Mouse (Mus musculus) hindbrain, embryonic 12.5 days (tissue): ENCODE results near the gene Mars2. TPM values are rescaled to one million over a fixed set of nuclear protein-coding genes. Genes with fewer than 3 reads are reported as not detected.

Experiments used
- ATAC-seq: fragments of 200-750 bp; cut with Nextera tagmentation; 2 replicates; pipeline ENCODE4 v1.8.0; 2017; ENCODE audit warnings: moderate TSS enrichment; ENCODE audit not compliant: low FRiP score
- H3K27ac ChIP-seq: fragments of 300-500 bp; sonication (generic); 2 replicates; pipeline ENCODE4 v1.5.1; 2016; ENCODE audit warnings: mild to moderate bottlenecking
- H3K27me3 ChIP-seq: fragments of 300-500 bp; sonication (generic); 2 replicates; pipeline ENCODE4 v1.6.1; 2016; ENCODE audit warnings: mild to moderate bottlenecking
- H3K36me3 ChIP-seq: fragments of 300-500 bp; sonication (generic); 2 replicates; pipeline ENCODE4 v1.6.1; 2016; ENCODE audit warnings: mild to moderate bottlenecking
- H3K4me1 ChIP-seq: fragments of 300-500 bp; sonication (generic); 2 replicates; pipeline ENCODE4 v1.6.1; 2016
- H3K4me2 ChIP-seq: fragments of 300-500 bp; sonication (generic); replicated peaks from 2 replicates; pipeline ENCODE4 v1.6.1; 2016; ENCODE audit warnings: mild to moderate bottlenecking
- H3K4me3 ChIP-seq: fragments of 300-500 bp; sonication (generic); 2 replicates; pipeline ENCODE4 v1.5.1; 2016; ENCODE audit warnings: mild to moderate bottlenecking
- H3K9ac ChIP-seq: fragments of 300-500 bp; sonication (generic); 2 replicates; pipeline ENCODE4 v1.6.1; 2016; ENCODE audit warnings: mild to moderate bottlenecking, moderate library complexity
- H3K9me3 ChIP-seq: fragments of 300-500 bp; sonication (generic); replicated peaks from 2 replicates; pipeline ENCODE4 v1.6.1; 2016; ENCODE audit warnings: mild to moderate bottlenecking
- WGBS: fragments of 180-500 bp; shearing (Covaris S2); methylation state at CpG from one replicate; pipeline ENCODE4 v1.1.7; 2016; 5-methylcytosine and 5-hydroxymethylcytosine counted together
- polyA plus RNA-seq: library from polyadenylated mRNA; unstranded; fragments of >200 nt; fragmentation: Nextera tagmentation; extraction: Ambion mirVana; gene quantifications from 2 replicates; pipeline ENCODE4 v1.2.1, GENCODE M21; 2016

Gene Mars2
- polyA plus RNA-seq, 1 experiment from 2014 or later = 3.2 TPM

DNA sequence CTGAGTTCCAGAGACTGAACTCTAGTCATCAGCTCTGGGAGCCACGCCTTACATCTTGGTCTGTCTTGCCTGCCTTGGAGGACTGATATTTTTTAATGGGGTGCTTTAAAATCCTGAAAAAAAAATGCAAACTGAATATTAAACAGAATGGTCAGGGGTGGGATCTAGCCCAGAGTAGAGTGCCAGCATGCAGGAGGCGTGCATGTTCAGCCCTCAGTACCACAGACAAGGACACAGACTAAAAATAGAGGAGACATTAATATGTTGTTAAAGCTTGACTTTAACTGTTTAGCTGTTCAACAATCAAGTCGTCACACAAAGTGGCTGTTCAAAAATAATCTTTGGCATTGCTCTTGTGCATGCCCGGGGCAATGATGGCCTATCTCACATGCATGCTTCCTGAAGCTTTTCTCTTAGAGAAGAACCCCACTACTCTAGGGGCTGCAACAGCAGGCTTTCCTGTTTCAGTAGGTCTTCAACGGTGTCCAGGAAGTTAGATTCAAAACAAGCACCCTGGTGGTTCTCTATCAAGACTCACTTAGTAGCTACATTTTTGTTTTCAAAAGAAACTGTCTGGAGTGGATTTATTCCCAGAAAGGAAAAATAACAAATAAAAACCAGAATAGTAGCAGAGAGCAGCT is 28.4 kb upstream of the Mars2 start:
- Histone ChIP-seq H3K36me3 (no peaks in the 10 kb centered on the region), H3K9me3 (no peaks in the 10 kb centered on the region), H3K4me1 (peaks cover 7% of the 10 kb centered on the region; the same call in 1 of the 2 replicates), H3K27me3 (no peaks in the 10 kb centered on the region), H3K9ac (no peak overlapping the region), H3K4me3 (no peak overlapping the region), H3K4me2 (no peak overlapping the region), H3K27ac (no peak overlapping the region)
- no peak for ATAC-seq
- 82% methylated on average over 5 of the region's 5 CpGs for WGBS

DNA sequence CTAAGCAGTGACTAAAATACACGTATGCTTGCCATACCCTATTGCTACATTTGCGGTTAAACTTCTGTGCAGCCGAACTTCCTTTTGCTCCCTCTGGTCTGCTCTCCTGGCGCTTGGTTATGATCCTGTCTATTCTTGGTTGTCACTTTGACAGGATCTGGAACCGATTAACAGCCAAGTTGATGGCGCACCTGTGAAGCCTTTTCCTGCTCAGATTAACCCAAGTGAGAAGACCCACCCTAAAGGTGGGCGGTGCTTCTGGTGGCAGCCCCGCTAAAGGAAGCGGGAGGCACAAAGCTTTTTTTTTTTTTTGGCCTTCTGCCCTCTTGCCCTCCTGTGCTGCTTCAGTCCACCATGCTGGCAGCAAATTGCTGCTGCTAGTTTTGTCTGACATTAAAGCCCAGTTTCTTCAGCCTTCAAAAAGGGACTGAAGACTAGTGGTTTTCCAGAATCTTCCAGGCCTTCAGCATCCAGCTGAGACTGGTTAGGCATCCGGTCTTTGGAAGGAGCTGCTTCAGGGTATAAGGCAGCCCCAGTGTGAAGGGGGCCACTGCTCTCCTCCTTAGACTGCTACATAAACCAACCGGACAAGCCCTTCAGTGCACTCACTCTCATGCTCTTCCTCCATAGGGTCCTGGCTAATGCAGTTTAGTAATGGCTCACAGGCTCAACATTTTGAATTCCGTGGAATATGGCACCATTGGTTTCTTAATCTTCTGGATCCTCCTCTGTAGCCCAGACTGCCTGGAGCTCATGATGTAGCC is 26.6 kb upstream of the Mars2 start:
- WGBS = 48% methylated on average over 12 of the region's 12 CpGs
- Histone ChIP-seq H3K36me3 (no peaks in the 10 kb centered on the region), H3K9me3 (no peaks in the 10 kb centered on the region), H3K4me3 (no peak overlapping the region), H3K9ac (no peak overlapping the region), H3K4me1 (peaks cover 7% of the 10 kb centered on the region; the same call in 1 of the 2 replicates), H3K4me2 (no peak overlapping the region), H3K27me3 (no peaks in the 10 kb centered on the region), H3K27ac (no peak overlapping the region)
- ATAC-seq = no peak

DNA sequence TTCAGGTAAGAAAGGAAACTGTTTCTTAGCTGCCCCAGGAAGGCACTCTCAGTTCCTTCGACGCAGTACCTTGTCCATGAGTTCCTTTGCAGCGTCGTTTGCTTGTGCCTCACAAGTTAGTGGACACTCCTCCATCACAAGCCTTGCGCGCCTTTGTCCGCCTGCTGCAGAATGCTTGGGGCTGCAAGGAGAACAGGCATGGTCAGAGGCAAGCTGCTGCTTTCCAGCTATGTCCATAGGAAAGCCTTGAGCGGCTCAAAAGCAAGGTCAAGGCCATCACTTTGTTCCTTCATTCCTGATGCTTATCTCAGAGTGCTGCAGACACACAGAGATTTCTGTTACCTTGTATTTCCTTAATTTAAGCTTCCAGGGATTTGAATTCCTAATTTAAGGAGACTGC is 25.9 kb upstream of the Mars2 start:
- Histone ChIP-seq H3K4me2 (no peak overlapping the region), H3K9me3 (no peaks in the 10 kb centered on the region), H3K27me3 (no peaks in the 10 kb centered on the region), H3K9ac (no peak overlapping the region), H3K36me3 (no peaks in the 10 kb centered on the region), H3K27ac (no peak overlapping the region), H3K4me1 (peaks cover 3% of the 10 kb centered on the region; the same call in 1 of the 2 replicates), H3K4me3 (no peak overlapping the region)
- WGBS = 81% methylated on average over 8 of the region's 8 CpGs
- no peak for ATAC-seq

DNA sequence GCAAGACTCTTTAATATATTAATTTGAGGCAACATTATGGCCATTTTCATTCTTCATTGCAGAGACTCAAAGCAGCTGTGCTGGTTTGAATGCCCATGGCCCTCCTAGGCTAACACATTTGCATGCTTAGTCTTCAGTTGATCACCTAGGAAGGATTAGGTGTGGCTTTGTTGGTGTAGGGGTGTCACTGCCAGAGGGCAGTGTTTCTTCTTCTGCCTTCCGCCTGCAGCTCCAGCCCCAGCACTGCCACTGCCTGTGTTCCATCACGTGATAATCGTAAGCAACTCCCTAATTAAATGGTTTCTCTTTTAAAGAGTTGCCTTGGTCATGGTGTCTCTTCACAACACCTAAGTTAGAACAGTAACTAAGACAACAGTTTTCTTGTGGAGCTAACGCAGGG is 24.2 kb upstream of the Mars2 start:
- H3K36me3 ChIP-seq = no peaks in the 10 kb centered on the region
- no peaks in the 10 kb centered on the region for H3K9me3 ChIP-seq
- no peak overlapping the region for H3K4me2 ChIP-seq
- no peak overlapping the region for H3K27ac ChIP-seq
- no peak for ATAC-seq
- H3K27me3 ChIP-seq = no peaks in the 10 kb centered on the region
- no peak overlapping the region for H3K4me3 ChIP-seq
- no peak overlapping the region for H3K9ac ChIP-seq
- no peaks in the 10 kb centered on the region for H3K4me1 ChIP-seq
- 83% methylated on average over 4 of the region's 4 CpGs for WGBS

DNA sequence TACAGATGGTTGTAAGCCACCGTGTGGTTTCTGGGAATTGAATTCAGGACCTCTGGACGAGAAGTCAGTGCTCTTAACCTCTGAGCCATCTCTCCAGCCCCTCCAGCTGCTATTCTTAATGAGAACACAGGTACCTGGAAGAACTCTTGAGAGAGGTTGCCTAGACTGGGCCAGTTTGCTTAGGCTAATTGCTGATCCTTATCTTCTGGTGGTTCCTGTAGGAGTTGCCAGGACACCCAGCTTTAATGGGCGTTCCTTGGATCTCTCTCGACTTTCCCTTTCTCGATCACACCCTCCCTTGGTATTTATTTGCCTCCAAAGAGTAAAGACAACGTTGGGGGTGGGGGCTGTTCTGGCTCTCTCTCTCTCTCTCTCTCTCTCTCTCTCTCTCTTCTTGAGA is 23.5 kb upstream of the Mars2 start:
- Histone ChIP-seq H3K9me3 (no peaks in the 10 kb centered on the region), H3K27me3 (no peaks in the 10 kb centered on the region), H3K4me3 (no peak overlapping the region), H3K4me2 (no peak overlapping the region), H3K4me1 (no peaks in the 10 kb centered on the region), H3K36me3 (no peaks in the 10 kb centered on the region), H3K9ac (no peak overlapping the region), H3K27ac (no peak overlapping the region)
- WGBS = 79% methylated on average over 6 of the region's 6 CpGs
- no peak for ATAC-seq

DNA sequence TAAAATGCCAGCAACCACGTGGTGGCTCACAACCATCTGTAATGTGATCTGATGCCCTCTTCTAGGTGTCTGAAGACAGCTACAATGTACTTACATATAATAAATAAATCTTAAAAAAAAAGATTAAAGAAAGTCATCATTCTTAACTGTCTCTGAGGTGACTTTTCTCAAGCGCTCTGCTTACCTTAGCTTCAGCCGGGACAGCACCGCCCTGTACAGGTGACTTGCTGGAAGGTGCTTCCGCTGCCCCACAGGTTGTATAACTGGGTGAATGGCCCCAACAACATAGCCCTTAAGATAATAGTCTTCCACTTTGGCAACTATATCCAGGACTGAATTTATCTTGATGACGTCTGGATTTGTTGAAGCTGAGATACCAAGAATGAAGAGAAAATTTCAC is 23.0 kb upstream of the Mars2 start:
- H3K9me3 ChIP-seq = no peaks in the 10 kb centered on the region
- no peaks in the 10 kb centered on the region for H3K4me1 ChIP-seq
- no peak for ATAC-seq
- no peak overlapping the region for H3K4me2 ChIP-seq
- H3K4me3 ChIP-seq = no peak overlapping the region
- H3K36me3 ChIP-seq = no peaks in the 10 kb centered on the region
- no peaks in the 10 kb centered on the region for H3K27me3 ChIP-seq
- no peak overlapping the region for H3K27ac ChIP-seq
- 89% methylated on average over 6 of the region's 6 CpGs for WGBS
- no peak overlapping the region for H3K9ac ChIP-seq

DNA sequence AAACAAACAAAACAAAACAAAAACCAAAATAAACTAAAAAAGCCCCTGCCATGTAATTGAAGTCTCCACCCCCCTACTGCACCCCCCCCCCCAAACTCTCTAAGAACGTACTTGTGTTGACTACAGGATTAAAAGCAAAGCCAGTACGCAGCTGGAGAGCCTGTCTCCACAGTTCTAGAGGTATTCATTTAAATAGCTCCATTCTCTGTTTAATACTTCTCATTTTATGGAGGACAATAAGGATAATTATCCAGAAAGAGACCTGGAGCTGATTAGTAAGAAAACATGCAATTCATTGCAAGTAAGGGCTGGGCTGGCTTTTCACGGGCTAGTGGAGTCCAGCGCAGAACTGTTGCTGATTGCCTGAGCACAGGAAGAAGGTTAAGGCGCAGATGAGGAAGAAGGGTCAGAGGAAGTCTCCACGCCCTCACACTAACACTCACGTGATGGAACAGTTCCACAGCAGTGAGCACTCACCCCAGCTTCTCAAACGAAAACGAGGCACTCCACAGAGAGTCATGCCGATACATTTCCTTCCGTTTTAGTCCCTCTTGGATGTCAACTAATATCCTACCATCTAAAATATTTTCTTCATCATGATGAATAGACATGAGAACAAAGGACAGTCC is 21.7 kb upstream of the Mars2 start:
- 79% methylated on average over 11 of the region's 11 CpGs for WGBS
- Histone ChIP-seq H3K9me3 (no peaks in the 10 kb centered on the region), H3K27me3 (no peaks in the 10 kb centered on the region), H3K4me2 (no peak overlapping the region), H3K9ac (no peak overlapping the region), H3K4me3 (no peak overlapping the region), H3K4me1 (no peaks in the 10 kb centered on the region), H3K36me3 (no peaks in the 10 kb centered on the region), H3K27ac (no peak overlapping the region)
- ATAC-seq = no peak

DNA sequence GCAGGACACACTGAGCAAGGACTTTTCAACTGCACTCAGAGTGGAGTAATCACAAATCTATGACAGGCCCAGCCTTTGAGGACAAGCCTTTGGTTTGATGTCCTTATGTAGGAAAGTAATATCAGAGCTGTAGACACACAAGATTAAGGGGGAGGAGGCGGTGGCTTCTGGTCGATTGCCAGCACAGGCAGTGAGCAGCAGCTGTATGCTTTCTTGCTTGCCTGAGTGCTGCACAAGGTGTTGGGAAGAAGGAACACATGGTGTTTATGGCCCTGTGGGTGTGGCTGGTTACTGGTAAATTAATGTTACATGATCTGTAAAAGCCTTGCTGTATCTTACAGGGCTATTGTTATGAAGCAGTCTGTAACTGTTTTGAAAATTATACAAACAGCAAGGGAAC is 19.8 kb upstream of the Mars2 start:
- no peak for ATAC-seq
- no peaks in the 10 kb centered on the region for H3K27me3 ChIP-seq
- no peak overlapping the region for H3K9ac ChIP-seq
- H3K4me1 ChIP-seq = no peaks in the 10 kb centered on the region
- H3K36me3 ChIP-seq = no peaks in the 10 kb centered on the region
- WGBS = 85% methylated on average over 2 of the region's 2 CpGs
- H3K4me2 ChIP-seq = no peak overlapping the region
- H3K4me3 ChIP-seq = no peak overlapping the region
- no peaks in the 10 kb centered on the region for H3K9me3 ChIP-seq
- H3K27ac ChIP-seq = no peak overlapping the region

DNA sequence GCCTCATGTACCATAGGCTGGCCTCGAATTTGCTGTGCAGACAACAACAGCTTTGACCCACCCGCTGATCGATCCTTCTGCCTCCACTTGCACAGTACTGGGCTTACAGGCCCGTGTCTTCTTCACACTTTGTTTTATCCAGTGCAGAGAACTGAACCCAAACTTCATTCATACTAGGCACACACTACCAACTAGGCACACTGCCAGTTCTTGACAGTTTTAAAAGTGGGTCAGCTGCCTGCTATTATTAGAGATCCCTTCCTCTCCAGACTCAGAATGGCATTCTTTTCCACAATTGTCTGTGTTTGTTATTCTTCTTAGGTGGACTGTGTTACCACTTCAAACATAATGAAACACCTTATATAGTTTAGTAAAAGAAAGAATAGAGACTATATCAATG is 15.6 kb upstream of the Mars2 start:
- no peak overlapping the region for H3K27ac ChIP-seq
- no peaks in the 10 kb centered on the region for H3K36me3 ChIP-seq
- H3K4me2 ChIP-seq = no peak overlapping the region
- H3K27me3 ChIP-seq = no peaks in the 10 kb centered on the region
- no peaks in the 10 kb centered on the region for H3K9me3 ChIP-seq
- H3K9ac ChIP-seq = no peak overlapping the region
- no peak overlapping the region for H3K4me3 ChIP-seq
- H3K4me1 ChIP-seq = peaks cover 9% of the 10 kb centered on the region
- 72% methylated on average over 4 of the region's 4 CpGs for WGBS
- no peak for ATAC-seq

DNA sequence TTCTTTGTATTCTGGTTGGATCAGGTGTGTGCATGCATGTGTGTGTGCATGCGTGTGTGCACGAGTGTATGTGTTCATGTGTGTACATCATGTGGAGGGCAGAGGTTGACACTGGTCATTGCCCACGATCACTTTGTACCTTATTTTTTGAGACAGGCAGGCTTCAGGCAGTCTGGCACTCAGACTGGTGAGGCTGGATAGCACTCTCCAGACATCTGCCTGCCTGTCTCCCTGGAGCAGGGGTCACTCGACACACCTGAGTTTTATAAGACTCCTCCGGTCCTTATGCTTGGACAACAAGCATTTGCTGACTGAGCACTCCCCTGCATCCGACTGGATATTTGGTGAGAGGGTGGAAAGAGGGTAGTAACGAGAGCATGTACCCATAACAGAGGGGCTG is 14.0 kb upstream of the Mars2 start:
- WGBS = 89% methylated on average over 7 of the region's 7 CpGs
- no peak for ATAC-seq

DNA sequence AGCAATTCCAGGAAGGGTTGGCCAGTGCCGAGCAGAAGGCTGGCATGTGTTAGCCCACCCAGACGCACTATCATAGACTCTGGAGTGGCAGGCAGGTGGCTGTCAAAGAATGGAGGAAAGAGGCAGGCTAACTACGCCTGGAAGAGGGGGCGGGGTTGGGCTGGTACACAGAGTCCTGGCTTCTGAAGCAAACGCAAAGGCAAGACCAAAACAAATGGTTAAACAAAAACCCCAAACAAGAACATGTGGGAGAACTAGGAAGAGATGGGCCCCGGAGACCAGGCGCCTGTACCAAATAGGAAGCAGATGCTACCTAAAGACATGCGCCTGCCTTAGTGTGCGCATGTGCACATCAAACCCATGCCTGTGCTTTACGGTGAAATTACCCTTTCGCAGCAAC is 12.9 kb upstream of the Mars2 start:
- Histone ChIP-seq H3K9ac (no peak overlapping the region), H3K36me3 (no peaks in the 10 kb centered on the region), H3K27me3 (no peaks in the 10 kb centered on the region), H3K4me3 (peak overlapping the region; percentile 28; the same call in 1 of the 2 replicates), H3K9me3 (no peaks in the 10 kb centered on the region), H3K27ac (no peak overlapping the region), H3K4me2 (peak overlapping the region; percentile 59), H3K4me1 (peaks cover 9% of the 10 kb centered on the region)
- peak; percentile 66 for ATAC-seq
- 46% methylated on average over 11 of the region's 11 CpGs for WGBS

More for the DNA sequence above, 14.0 kb upstream of the Mars2 start:
- Histone ChIP-seq H3K4me2 (no peak overlapping the region), H3K36me3 (no peaks in the 10 kb centered on the region), H3K9me3 (no peaks in the 10 kb centered on the region), H3K27ac (no peak overlapping the region), H3K27me3 (no peaks in the 10 kb centered on the region), H3K9ac (no peak overlapping the region), H3K4me1 (peaks cover 9% of the 10 kb centered on the region), H3K4me3 (no peak overlapping the region)

DNA sequence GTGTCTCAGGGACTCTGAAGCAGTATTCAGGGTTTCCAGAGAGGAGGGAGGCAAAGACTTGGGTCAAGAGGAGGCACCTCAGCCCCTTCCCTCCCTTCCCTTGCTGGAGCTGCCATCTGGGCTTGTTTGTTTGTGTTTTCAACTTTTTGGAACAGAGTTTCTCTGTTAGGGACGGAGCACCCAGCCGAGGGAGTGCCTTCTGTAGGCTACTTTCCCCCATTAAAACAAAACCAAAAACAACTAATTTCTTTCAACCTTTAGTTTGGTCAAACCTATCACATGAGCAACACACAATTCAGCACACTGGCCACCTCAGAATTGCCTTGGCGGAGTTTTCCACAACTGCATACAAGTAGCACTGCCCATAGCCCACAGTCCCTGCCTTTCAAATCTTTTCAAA is 11.6 kb upstream of the Mars2 start:
- Histone ChIP-seq H3K27me3 (no peaks in the 10 kb centered on the region), H3K27ac (peak overlapping the region; percentile 48; the same call in 1 of the 2 replicates), H3K4me3 (peak overlapping the region; percentile 28), H3K4me2 (peak overlapping the region; percentile 59), H3K36me3 (no peaks in the 10 kb centered on the region), H3K9ac (peak overlapping the region; percentile 47), H3K4me1 (peaks cover 9% of the 10 kb centered on the region), H3K9me3 (no peaks in the 10 kb centered on the region)
- WGBS = 33% methylated on average over 3 of the region's 3 CpGs
- ATAC-seq = no peak
